Mouse (Mus musculus): ENCODE data around the gene Ctnnal1.

The Ctnnal1 gene

DNA sequence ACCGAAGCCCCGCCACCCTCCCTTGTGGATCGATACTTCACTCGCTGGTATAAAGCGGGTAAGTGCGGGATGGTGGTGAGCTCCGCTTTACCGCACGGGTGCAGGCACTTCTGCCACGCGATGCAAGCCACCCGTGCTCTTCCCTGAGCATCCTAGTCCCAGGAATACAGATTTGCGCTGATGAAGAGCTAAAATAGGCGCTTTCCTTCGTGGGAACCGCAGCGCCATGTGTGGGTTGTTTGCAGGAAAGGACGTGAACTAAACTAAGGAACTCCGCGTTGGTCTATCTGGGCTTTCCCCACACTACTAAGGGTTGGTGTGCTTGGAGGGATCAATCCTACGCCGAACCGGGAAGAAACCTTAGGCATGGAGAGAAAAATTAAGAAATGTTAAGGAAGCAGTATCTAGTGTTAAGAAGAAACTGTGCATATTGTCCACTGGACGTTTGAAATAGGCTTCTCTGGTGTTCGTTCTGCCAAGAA, 62.3 kb downstream of the Ctnnal1 start:
- DNase-seq (ENCODE audit: low spot score): no peak

DNA sequence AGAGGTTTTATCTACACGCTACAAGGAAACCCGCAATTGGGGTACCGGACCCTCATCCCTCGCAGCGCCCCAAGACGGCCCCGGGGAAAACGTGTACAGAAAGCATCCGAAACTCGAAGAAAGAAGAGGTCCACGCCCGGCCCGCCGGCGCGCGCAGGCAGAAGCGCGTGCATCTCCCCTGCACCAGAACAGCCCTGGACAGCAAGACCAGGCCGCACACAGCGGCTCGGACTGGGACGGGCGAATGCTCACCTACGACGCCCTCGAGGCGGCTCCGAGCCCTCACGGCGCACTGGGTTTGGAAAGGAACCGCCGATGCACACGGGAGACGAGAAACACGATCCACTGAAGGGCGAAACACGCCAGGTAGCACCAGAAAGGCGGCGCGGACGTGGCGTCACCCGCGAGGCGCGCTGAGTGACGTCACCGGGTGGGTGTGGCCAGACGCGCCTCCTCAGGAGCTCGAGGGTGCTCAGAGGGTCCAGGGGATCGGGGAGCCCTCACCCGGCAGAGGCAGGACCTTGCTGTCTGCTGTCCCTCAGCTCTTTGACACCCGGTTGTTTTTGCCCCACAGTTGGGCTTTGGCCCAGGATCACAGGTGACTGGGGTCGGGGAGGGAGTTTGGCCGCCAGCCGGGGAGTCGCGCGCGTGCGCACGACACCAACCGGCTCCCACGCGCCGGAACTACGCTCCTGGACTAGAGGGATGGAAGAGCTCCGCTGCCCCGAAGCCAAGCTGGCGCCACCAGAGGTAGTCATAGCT, 62.9 kb downstream of the Ctnnal1 start, which contains the start of the genes Elp1 and Fam206a:
Elp1 (minus strand) TSS at position 425 of the 762 bp plus-strand sequence.
Fam206a (plus strand) TSS at position 439 of the 762 bp plus-strand sequence.
- DNase-seq (ENCODE audit: low spot score): peak; percentile 83

DNA sequence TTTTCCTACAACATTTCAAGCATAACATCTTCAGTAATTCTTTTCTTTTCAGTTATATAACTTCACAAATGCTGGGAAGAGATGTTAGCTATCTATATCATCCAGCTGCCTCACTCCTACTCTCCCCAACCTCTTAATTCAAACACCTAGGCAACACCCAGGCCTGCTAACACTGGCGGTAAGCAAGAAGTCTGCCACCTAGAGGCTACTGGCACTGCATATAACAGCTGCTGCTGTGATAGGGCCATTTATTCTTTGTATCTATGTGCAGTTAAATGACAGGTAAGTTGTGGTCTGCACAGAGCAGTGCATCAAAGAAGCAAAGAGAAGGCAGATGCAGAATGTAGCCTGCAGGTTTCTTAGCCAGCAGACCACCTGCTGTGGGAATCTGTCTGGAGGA, 73.6 kb downstream of the Ctnnal1 start:
- DNase-seq (ENCODE audit: low spot score): no peak

DNA sequence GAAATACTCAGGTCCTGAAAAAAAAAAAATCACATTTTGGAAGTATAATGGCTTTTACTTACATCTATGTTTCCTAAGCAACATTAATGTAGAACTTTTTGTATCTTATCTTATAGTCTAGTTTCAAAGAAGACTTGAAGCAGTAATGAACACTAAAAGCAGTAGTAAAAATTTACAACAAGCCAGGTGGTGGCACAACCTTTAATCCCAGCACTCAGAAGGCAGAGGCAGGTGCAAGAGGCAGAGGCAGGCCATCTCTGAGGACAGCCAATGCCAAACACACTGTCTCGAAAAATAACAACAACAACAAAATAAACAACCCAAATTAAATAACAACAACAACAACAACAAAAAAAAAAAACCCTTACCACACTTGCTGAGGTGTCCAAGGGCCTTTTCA, 93.9 kb downstream of the Ctnnal1 start:
- no peak for DNase-seq (ENCODE audit: low spot score)

DNA sequence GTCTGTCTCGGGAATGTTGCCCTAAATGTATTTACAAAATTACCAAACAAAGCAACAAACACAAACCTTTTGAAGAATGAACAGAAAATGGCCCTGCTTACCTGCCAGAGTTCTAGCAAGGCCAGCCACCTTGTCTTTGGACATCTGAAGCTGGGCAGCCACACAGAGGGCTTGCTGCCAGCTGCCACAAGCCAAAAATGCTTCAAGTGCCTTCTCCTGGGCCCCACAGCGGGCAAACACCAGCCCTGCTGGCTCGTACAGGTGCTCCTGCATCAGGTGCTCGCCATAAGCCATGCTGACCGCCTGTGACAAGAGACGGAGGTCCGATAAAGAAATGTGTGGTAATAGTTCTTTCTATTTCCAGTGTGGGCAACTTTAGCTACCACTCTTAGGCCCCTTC, 96.1 kb downstream of the Ctnnal1 start:
- no peak for DNase-seq (ENCODE audit: low spot score)

DNA sequence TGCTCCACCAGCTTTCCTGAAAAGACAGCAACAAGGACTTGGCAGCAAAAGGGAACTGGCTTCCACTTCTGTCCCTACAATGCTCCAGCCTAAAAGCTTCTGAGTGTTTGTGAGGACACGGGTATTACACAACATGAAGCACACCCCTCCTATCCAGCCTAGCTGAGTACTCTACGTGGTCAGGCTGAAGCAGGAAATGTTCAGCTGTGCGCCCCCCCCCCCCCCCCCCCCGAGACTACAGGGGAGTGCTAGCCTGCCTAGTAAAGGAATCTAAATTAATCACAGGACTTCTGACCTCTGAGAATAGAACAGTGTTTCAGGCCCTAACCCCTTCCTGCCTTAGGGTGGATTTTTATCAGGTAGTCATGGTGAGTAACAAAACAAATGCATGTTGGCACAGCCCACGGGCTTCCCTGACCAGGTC, 97.1 kb downstream of the Ctnnal1 start:
- no peak for DNase-seq (ENCODE audit: low spot score)
